Mouse (Mus musculus): Measurements from ENCODE around the gene Ubn1.

Gene Ubn1

DNA sequence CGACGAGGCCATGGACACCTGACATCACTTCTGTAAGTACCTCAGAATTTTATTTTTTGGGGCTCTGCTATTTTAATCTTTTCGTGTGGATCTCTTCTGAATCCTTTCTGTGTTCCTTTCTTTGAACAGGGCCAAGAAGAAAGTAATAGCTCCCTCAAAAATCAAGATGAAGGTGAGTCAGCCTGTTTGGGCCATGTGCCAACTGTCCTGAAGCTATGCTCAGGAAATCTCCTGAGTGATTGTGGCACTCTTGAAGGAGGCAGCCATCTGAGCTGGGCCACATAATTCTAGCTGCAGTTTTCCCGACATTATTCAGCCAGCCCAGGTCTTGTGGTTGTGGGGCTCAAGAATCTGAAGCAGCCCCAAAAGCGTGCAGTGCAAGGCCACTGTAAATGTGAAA lies 24.5 kb downstream of the Ubn1 start:
- no peak for DNase-seq

DNA sequence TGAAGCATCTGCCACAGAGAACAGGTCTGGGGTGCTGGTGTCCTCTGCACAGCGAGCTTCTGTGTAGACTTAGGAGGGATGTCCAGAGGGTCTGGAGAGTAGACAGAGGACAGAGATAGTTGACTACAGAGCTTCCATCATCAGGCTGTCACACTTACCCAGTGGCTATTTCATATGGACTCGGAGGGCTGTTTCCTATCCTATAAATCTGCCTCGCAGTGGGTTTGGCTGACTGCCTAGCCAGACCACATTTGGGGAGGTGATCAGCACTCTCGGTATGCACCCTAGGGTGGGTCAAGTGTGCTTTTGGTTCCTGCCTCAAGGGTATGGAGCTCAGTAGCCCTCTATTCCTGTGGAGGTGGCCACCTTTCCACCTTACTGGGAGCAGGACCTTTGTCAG lies 35.3 kb downstream of the Ubn1 start:
- no peak for DNase-seq

DNA sequence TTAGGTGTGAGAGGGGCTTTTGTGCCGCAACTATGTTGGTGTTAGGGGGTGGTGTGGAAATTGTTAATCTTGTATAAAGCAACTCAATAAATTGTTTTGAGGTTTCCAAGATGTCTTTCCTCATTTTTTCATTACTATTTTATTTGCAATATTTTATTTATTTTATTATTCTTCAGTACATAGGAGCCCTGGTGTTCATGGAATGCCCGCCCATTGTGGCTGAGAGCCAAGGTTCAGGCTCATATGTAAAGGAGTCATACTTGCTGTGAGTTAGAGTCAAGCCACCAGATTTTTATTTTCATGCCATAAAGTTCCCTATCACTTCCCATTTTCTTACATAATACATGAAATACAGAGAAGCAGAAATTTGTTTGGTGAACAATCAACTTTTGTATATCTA lies 36.3 kb downstream of the Ubn1 start:
- no peak for DNase-seq

DNA sequence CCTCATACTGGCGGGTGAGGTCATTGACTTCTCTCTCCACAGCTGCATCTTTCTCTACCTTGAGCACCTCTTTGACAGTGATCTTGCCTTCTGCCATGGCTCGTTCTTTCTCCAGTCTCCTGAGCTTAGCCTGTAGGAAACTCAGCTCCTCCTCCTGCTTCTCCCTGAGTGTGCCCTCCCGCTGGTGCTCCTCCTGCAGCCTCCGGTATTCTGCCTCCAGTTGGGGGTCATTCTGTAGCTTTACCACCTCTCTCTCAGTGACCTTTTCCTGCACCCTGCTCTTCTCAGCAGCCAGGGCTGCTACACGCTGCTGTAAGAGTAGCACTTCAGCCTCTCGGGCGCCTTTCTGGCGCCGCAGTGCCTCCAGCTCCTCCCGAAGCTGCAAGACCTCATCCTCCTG lies 39.2 kb downstream of the Ubn1 start:
- DNase-seq, result no peak

DNA sequence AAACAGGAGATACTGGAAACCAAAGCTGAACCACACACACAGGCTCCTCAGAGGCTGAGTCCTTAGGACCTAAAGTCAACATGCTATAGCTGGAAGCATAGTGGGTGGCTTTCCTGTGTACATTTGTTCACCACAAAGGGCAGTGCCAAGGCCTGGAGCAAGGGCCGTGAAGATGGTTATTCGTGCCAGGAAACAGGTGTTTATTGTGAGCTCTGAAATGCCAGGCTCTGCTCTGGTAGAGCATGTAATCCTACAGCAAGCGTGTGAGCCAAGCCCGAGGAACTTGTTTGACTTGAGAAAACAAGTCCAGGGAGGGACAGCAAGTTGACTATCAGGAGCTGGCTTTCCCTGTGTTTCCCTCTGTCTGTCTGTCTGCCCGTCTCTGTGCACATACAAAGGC lies 43.4 kb downstream of the Ubn1 start:
- no peak for DNase-seq

DNA sequence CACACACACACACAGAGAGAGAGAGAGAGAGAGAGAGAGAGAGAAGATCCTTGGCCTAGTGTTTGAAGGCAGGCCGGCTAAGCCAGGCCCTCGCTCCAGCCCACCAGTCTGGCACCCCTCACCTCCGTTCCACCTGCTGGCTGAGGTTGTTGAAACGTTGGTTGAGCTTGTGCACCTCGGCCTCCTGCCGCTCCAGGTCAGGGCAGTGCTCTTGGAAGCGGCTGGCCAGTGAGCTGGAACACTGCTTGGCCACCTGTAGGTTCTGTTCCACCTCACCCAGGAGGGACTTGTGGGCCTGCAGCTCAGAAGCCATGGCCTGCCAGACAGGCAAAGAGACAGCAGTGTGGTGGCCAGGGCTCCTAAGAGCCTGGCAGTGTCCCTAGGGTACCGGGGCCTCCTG lies 46.6 kb downstream of the Ubn1 start:
- DNase-seq, result no peak

DNA sequence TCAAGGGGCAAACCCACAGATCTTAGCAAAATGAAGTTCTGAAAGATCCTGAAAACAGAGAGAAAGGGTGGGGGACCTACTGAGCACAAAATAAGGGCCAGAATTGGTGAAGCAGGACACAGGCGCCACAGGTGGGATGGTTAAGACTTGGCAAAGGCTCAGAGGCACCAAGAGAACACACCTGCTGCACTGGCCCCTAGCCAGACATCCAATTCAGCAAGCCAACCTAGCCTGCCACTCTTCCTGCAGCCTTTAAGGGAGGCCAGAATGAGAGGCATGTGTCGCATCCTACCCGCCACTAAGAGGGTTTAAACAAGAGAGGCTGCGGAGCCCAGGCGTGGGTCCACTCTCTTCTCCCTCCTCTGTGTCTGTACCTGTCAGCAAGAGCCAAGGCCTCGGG lies 51.1 kb downstream of the Ubn1 start:
- DNase-seq, result no peak

DNA sequence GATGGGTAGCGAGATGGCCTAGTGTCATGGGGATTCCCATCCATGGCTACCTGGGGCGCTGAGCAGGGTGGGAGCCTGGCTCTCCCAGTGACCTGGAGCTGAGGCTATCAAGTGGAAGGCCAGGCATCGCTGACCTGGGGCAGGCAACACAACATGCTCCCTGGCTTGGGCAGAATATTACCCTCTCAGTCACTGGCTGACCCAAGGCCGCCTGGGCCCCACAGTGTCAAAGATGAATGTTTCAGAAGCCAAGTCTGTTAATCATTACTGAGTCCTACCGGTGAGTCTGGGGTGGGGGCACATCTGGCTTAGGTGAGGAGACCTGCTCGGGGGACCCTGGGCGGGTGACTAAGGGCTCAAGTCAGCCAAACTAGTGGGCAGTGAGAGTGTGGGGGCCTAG lies 60.0 kb downstream of the Ubn1 start:
- no peak for DNase-seq

DNA sequence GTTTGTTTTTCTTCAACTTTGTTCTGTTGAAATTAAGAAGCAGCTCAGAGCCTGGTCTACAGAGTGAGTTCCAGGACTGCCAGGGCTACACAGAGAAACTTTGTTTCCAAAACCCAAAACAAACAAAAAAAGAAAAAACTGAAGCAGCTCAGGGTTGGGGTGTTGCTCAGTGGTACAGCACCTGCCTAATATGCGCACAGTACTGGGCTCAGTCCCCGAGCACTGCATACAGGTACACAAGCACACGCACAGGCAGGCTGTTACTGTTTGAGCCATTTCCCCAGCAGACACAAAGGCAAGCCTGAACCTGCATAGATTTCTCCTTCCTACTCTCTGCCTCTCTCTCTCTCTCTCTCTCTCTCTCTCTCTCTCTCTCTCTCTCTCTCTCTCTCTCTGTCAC lies 61.2 kb downstream of the Ubn1 start:
- DNase-seq, result no peak

DNA sequence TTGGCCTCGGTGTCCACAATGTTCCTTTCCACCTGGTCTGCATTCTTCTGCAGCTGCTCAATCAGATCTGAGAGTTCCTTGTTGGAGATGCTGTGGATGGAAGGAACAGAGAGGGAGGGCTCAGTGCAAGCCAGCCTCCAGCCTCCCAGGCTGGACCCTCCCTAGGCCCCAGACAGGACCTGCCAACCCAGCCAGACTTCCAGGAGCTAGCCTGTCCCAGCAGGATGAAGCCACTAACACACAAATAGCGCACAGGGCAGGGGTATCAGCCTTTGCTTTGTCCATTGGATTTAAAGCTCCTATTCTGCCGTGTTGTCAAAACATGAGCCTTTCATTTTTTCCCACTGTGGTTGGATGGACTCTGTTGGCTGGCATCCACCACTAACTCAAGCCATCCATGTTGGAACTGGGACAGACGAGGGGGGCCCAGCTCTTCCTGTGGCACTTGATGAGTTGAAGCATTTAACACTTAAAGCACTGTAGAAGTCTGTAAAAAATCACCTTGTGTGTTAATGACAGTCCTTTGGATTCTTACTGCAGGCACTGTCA lies 63.2 kb downstream of the Ubn1 start:
- DNase-seq, result no peak

DNA sequence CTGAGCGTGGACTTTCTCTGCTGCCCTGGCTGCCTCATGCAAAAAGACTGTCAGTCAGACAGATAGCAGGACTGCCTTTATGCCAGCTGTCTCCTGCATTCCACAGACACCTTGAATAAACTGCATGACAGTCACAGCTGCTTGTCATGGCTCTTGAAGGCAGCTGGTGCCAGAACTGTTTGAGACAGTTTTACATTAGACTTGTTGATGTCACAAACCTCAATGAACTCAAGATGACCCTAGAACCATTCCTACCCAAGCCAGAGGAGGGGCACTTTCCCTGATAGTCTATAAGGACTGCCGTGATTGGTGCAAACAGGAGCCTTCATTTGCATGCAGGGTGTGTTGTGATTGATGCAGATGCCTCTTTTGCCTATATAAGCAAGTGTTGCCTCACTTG lies 63.7 kb downstream of the Ubn1 start:
- DNase-seq, result no peak

DNA sequence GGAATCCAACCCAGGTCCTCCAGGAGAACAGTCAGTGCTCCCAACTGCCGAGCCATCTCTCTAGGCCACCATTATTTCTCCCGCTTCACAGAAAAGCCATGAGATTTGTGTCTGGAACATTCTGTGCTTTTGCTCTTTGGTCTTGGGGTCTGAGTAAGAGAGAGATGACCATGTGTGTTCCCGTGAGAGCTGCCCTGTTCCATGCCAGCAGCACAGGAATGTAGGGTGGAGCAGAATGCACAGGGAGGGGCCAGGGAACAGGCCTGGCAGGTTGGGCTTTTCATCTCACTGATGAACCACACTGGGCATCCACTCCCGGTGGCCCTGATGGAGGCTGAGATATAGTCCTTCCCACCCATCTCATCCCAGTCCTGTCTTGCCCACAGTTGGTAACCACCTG lies 69.5 kb downstream of the Ubn1 start:
- DNase-seq, result no peak

DNA sequence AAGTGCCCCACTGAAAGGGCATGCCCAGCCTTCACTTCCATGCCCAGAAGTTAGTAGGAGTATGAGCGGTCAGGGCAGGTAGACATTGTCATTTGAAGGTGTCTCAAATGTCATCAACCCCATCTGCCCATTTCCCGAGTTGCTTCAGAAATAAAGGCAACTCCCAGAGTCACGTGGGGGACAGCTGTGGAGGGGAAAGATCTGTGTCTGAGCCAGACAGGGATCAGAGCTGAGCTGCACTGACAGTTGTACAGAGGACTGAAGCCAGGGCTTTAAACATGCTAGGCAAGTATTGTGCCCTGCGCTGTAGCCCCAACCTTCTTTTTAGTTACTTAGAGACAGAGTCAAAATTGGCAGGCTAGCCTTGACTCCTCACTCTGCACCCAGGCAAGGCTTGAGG lies 70.0 kb downstream of the Ubn1 start:
- DNase-seq, result no peak

DNA sequence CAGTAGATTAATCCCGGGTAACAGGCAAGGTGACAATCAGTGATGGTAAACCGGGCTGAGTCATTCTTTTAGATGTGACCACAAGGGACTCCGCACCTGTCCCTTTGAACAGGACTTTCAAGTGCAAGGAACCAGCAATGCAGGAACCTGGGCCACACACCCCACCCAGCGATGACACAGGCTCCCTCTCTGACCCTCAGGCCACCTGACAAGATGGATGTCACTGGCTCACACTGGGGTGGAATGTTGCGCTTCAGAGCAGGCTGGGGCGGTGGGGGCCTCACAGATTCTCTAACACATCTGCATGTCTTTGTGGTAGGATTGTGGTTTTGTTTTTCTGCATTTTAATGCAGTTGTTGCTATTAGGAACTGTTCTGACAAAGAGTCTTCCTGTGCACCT lies 73.6 kb downstream of the Ubn1 start:
- DNase-seq, result no peak

DNA sequence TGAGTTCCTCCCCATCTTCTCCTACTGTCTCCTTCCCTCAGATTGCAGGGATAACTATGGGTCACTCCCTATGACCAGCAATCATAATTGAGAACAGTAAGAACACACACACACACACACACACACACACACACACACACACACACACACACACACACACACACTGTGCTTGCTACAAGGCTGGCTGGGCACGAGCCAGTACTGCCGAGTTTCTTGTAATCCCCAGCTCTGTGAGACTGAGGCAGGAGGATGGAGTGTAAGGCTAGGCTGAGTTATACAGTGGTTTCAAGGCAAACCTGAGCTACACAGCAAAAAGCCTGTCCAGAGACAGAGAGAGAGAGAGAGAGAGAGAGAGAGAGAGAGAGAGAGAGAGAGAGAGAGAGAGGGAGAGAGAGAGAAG lies 80.3 kb downstream of the Ubn1 start:
- no peak for DNase-seq

DNA sequence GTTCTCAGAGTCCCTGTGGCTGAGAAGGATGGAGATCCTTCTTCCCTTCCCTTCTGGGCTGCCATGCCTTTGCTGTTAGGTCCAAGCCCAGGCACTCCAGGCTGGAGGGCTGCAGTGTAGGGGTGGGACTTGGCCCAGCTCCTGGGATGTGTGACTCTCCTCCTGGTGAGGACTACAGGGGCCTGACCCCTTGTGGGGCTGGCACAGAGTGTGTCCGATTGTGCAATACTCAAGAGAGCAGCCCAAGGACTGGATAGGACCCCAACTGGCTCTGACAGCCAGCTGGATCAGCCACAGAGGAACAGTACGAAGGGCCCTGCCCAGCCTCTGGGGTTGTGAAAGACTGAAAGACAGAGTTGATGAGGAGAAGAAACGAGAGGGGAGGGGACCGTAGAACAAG lies 80.9 kb downstream of the Ubn1 start:
- DNase-seq, result no peak

DNA sequence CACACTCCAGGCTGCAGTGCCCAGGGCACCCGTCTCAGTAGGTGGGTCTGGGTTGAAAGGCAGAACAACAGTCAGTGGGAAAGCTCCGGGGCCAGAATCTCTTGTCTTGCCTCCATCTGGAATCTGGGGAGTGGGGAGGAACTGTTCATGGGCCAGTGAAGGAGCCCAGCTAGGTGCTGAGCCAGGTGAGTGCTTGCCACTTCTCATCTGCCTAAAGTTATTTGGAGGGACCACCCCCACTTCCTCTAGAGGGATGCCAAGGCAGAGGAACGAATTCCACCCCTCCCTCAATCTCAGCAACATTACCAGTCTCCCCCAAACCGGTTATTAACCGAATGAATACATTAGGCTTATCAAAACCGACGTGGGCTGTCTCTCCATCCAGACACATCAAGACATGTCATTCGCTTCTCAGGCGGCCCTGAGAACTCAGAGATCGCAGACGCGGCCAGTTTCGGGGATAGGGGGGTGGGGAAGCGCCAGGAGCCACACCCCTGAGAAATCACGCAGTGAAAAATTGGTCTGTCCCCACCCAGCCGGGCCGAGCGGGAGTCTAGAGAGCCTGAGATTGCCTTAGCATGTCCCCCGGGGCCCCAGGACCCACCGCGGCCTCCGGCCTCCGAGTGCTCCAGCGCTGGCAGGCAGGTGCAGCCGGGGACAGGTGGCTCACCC lies 81.5 kb downstream of the Ubn1 start:
- DNase-seq, result no peak

DNA sequence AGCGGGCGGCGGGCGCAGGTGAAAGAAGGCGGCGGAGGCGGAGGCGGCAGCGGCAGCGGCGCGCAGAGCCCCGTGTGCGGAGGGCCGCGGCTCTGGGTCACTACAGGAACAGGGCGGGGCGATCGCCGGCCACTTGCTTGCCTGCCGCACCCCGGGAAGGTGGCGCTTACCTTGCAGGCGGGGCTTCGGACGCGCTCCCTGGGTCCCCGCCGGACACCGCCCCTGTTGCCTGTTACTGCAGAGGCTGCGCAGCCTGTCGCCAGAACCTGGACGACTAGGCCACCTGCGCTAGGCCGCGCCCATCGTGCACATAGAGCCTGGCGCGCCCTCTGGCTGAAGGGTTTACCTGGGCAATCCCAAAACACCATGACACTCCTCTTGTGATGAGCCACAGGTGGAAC lies 82.5 kb downstream of the Ubn1 start, which contains the start of gene Ppl:
Ppl (minus strand) TSS at position 21 of the 401 bp plus-strand sequence.
- DNase-seq, result no peak

DNA sequence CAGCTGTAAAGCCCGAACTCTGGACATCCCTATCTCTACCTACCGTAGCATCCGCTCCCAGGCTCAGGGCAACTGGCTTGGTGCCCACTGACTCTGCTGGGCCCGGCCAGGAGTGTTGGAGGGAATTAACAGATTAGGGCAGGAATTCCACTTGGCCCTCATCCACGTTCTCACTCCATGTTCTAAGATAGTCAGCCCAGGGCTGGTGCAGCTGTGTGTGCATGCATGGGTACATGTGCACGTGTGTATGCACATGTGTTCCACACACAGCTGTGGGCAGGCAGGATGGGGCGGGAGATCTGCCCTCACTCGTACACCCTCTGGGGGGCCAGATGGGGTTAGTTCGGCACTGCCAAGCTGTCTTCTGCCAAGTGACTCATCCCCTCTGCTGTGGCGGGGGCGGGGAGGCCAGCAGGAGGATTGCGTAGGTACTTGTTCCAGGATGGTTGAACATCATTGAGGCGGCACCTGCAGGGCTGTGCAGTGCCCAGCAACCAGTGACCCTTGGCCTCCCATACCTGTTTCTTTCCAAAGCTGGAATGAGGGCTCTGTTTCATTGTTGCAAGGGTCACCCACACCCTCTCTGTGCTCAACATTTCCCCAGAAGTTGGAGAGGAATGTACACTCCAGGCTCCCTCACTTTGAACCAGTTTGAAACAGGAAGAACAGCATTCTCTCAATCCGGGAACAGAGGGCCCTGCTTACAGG lies 84.9 kb downstream of the Ubn1 start:
- no peak for DNase-seq

DNA sequence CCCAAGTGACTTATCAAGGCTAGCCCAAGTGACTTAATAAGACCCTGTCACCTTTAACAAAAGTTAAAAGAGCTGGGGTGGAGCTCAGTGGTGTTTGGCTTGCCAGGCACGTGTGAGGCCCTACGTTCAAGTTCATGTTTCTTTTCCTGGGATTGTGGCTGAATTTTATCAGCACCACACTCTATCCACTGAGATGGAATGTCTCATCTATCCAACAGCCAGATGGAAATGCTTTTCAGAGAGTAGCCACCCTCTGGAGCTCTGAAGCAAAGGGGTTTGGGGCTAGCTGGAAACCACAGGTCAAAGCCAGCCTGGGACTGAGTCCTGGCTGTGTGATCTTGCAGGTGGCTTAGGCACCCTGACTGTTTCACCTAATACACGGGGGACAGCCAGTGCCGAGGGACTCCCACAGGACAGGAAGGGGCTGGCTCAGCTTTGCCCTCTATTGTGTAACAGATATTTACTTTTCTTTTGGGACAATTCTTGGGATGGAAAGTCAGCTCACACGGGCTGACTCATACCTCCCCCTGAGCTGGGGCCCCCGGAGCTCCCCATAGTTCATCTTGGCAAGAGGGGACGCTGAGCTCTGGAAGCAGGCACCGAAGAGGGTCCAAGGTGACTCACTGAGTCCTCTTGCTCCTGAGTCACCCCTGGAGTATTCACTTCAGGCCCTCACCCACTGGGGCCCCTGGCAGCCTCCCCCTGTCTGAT lies 85.8 kb downstream of the Ubn1 start:
- no peak for DNase-seq

Data from right cerebral cortex, postnatal 4 days (tissue).